Mouse (Mus musculus) macrophage (primary cell): ENCODE measurements around the gene Ccdc114. TPM values are rescaled to one million over a fixed set of nuclear protein-coding genes. Genes with fewer than 3 reads are reported as not detected.

Source experiments
- H3K27ac ChIP-seq: fragments of 350-480 bp; formaldehyde crosslinking; 2 replicates; pipeline ENCODE4 v1.9.0; 2021
- H3K36me3 ChIP-seq: fragments of 350-480 bp; formaldehyde crosslinking; 2 replicates; pipeline ENCODE4 v1.9.0; 2021; ENCODE audit errors: inconsistent target
- H3K4me3 ChIP-seq: fragments of 350-480 bp; formaldehyde crosslinking; 2 replicates; pipeline ENCODE4 v1.9.0; 2021; ENCODE audit errors: inconsistent target
- H3K79me2 ChIP-seq: fragments of 350-480 bp; formaldehyde crosslinking; 2 replicates; pipeline ENCODE4 v1.9.0; 2021; ENCODE audit errors: inconsistent target
- WGBS: methylation state at CpG from one replicate; pipeline ENCODE4 v1.1.7; 2026; ENCODE audit warnings: inconsistent platforms; ENCODE audit not compliant: missing documents; 5-methylcytosine and 5-hydroxymethylcytosine counted together
- polyA plus RNA-seq: library from polyadenylated mRNA; stranded (reverse); fragments of 250-400 nt; gene quantifications from 3 replicates; pipeline ENCODE4 v1.2.4, GENCODE M21; 2018; ENCODE audit warnings: inconsistent platforms

The Ccdc114 gene
- polyA plus RNA-seq, 1 experiment from 2014 or later: 0.65 TPM

GRCm38 (mm10) chr7:45986893-45987292 lies 63.0 kb downstream of the Ccdc114 start:
- Histone ChIP-seq H3K79me2 (no peaks in the 10 kb centered on the region), H3K27ac (no peak overlapping the region), H3K4me3 (no peak overlapping the region), H3K36me3 (no peaks in the 10 kb centered on the region)
- WGBS: 93% methylated on average over 3 of the region's 6 CpGs

GRCm38 (mm10) chr7:45988344-45988743 lies 64.5 kb downstream of the Ccdc114 start:
- no peak overlapping the region for H3K4me3 ChIP-seq
- H3K27ac ChIP-seq: no peak overlapping the region
- no peaks in the 10 kb centered on the region for H3K79me2 ChIP-seq
- H3K36me3 ChIP-seq: no peaks in the 10 kb centered on the region
- 100% methylated on average over 1 of the region's 1 CpGs for WGBS

- Histone ChIP-seq H3K79me2 (no peaks in the 10 kb centered on the region), H3K36me3 (no peaks in the 10 kb centered on the region), H3K27ac (no peak overlapping the region), H3K4me3 (no peak overlapping the region)
- 20% methylated on average over 8 of the region's 8 CpGs for WGBS
Measured at GRCm38 (mm10) chr7:45992470-45992869, 68.6 kb downstream of the Ccdc114 start.

Other genes with a start within 250 kb of the Ccdc114 start
- gene Ntn5, start 240.1 kb upstream of the Ccdc114 start, polyA plus RNA-seq: not detected in 3 replicates
- gene Sec1, start 229.7 kb upstream of the Ccdc114 start, polyA plus RNA-seq: not detected in 3 replicates
- gene Car11, start 224.2 kb upstream of the Ccdc114 start, polyA plus RNA-seq: 0.56 TPM in 1 of 3 replicates, not detected in the others
- 11.3 to 58.2 TPM (median 52.9 TPM) in 3 replicates for gene Dbp, start 219.0 kb upstream of the Ccdc114 start, polyA plus RNA-seq
- gene Rpl18, start 208.6 kb upstream of the Ccdc114 start, polyA plus RNA-seq: 290 to 1,003 TPM (median 791 TPM) in 3 replicates
- gene Sphk2, start 206.1 kb upstream of the Ccdc114 start, polyA plus RNA-seq: 47.1 to 55.5 TPM (median 51.5 TPM) in 3 replicates
- not detected in 3 replicates for gene Fam83e, start 202.9 kb upstream of the Ccdc114 start, polyA plus RNA-seq
- not detected in 3 replicates for gene Spaca4, start 198.3 kb upstream of the Ccdc114 start, polyA plus RNA-seq
- 0.04 to 0.06 TPM in 2 of 3 replicates, not detected in the other for gene Lmtk3, start 140.3 kb upstream of the Ccdc114 start, polyA plus RNA-seq
- gene Sult2b1, start 139.4 kb upstream of the Ccdc114 start, polyA plus RNA-seq: 0.55 to 1.1 TPM (median 0.56 TPM) in 3 replicates
- 42.8 to 66.2 TPM (median 50.0 TPM) in 3 replicates for gene Cyth2, start 109.5 kb upstream of the Ccdc114 start, polyA plus RNA-seq
- gene Kcnj14, start 99.3 kb upstream of the Ccdc114 start, polyA plus RNA-seq: not detected in 3 replicates
- gene Grwd1, start 93.1 kb upstream of the Ccdc114 start, polyA plus RNA-seq: 4.9 to 28.9 TPM (median 5.3 TPM) in 3 replicates
- gene Kdelr1, start 51.3 kb upstream of the Ccdc114 start, polyA plus RNA-seq: 103 to 141 TPM (median 125 TPM) in 3 replicates
- 0.11 to 0.12 TPM in 2 of 3 replicates, not detected in the other for gene Grin2d, start 45.7 kb upstream of the Ccdc114 start, polyA plus RNA-seq
- not detected in 3 replicates for gene Syngr4, start 27.4 kb upstream of the Ccdc114 start, polyA plus RNA-seq
- gene Tmem143, start 27.1 kb upstream of the Ccdc114 start, polyA plus RNA-seq: 11.6 to 13.1 TPM (median 12.8 TPM) in 3 replicates
- gene Emp3, start 2.7 kb upstream of the Ccdc114 start, polyA plus RNA-seq: 271 to 666 TPM (median 552 TPM) in 3 replicates
- gene Abcc6, start 106.2 kb downstream of the Ccdc114 start, polyA plus RNA-seq: not detected in 3 replicates
- 15.9 to 40.2 TPM (median 19.6 TPM) in 3 replicates for gene Nomo1, start 109.6 kb downstream of the Ccdc114 start, polyA plus RNA-seq
- not detected in 3 replicates for gene Kcnj11, start 176.7 kb downstream of the Ccdc114 start, polyA plus RNA-seq